Comparison of ENCODE assay signal across 27 mouse cellular contexts in genomic region chr8:94156092-94156491, GRCm38 (mm10). TPM values are rescaled to one million over a fixed set of nuclear protein-coding genes. Genes with fewer than 3 reads are reported as not detected.
DNase-seq lines count a peak whose midpoint lies in the region; ATAC-seq and TF ChIP-seq lines count a peak whose summit lies in the region.
"Had no signal": no experiment of that assay in that cellular context is flagged by ENCODE, and none has a peak within 500 bp of the region (broad histone marks: within the 10 kb centered on the region; RNA-seq: fewer than 3 reads in every experiment).

No protein-coding gene starts in this region.

- no peak for TF ChIP-seq EP300 in stomach, postnatal 0 days (optimal IDR thresholded peaks at IDR 0.05)

- peaks cover 8% of the 10 kb centered on the region; the same call in 1 of the 2 replicates for H3K4me1 ChIP-seq in forebrain, postnatal 0 days (ENCODE audit: insufficient read depth)
- peaks cover 41% of the 10 kb centered on the region for H3K4me1 ChIP-seq in forebrain, embryonic 10.5 days
- peaks cover 34% of the 10 kb centered on the region for H3K4me1 ChIP-seq in heart, embryonic 12.5 days (replicated peaks)
- no peaks in the 10 kb centered on the region for H3K4me1 ChIP-seq in stomach, postnatal 0 days (replicated peaks; ENCODE audit: control insufficient read depth, insufficient read depth)

- WGBS in forebrain, postnatal 0 days, result 32% methylated on average over 4 of the region's 4 CpGs
- 83% methylated on average over 4 of the region's 4 CpGs for WGBS in forebrain, embryonic 10.5 days
- WGBS in heart, embryonic 12.5 days, result 50% methylated on average over 4 of the region's 4 CpGs
- 54% methylated on average over 4 of the region's 4 CpGs for WGBS in stomach, postnatal 0 days

- no peak overlapping the region for H3K4me3 ChIP-seq in forebrain, postnatal 0 days (ENCODE audit: low read depth, low read length)
- no peak overlapping the region for H3K4me3 ChIP-seq in forebrain, embryonic 10.5 days
- H3K4me3 ChIP-seq in heart, embryonic 12.5 days, result no peak overlapping the region
- no peak overlapping the region for H3K4me3 ChIP-seq in stomach, postnatal 0 days (ENCODE audit: low read depth, low read length)
- H3K4me3 ChIP-seq: hindbrain, embryonic 15.5 days; intestine, embryonic 15.5 days had no signal

- DNase-seq in forebrain, postnatal 0 days, result no peak
- no peak for DNase-seq in forebrain, embryonic 10.5 days (ENCODE audit: extremely low spot score, low spot score)
- DNase-seq in heart, postnatal 4 days, result peak; percentile 60
- peak; percentile 20 for DNase-seq in lung, postnatal 10 days
- no peak for DNase-seq in lung, postnatal 25 days (ENCODE audit: low spot score)
- DNase-seq in stomach, postnatal 0 days (ENCODE audit: low spot score), result peak; percentile 71
- no peak for DNase-seq in thymus, postnatal 14 days
- DNase-seq: adrenal gland, postnatal 14 days; cerebellum, adult 9-11 months; gastrocnemius, postnatal 25 days; right cerebral cortex, postnatal 4 days had no signal

- no peaks in the 10 kb centered on the region for H3K9me3 ChIP-seq in forebrain, postnatal 0 days (ENCODE audit: low read length)
- no peaks in the 10 kb centered on the region for H3K9me3 ChIP-seq in forebrain, embryonic 10.5 days
- H3K9me3 ChIP-seq in heart, embryonic 12.5 days (replicated peaks), result no peaks in the 10 kb centered on the region
- H3K9me3 ChIP-seq in stomach, postnatal 0 days (ENCODE audit: control insufficient read depth, low read length), result no peaks in the 10 kb centered on the region
- H3K9me3 ChIP-seq: hindbrain, embryonic 15.5 days; intestine, embryonic 15.5 days had no signal

- no peak for TF ChIP-seq CTCF in forebrain, postnatal 0 days (IDR thresholded peaks at IDR 0.05; ENCODE audit: low read depth)
- TF ChIP-seq CTCF in stomach, postnatal 0 days (IDR thresholded peaks at IDR 0.05; ENCODE audit: low read depth), result no peak

- ATAC-seq in forebrain, postnatal 0 days, result no peak
- no peak for ATAC-seq in heart, embryonic 12.5 days (ENCODE audit: insufficient number of reproducible peaks, low FRiP score)
- peak; percentile 64 for ATAC-seq in stomach, postnatal 0 days (ENCODE audit: low FRiP score, low TSS enrichment)
- ATAC-seq: CD4-positive, CD25-positive, alpha-beta regulatory T cell, adult 4 months; forebrain, embryonic 14.5 days; intestine, embryonic 15.5 days had no signal

- no peak overlapping the region for H3K9ac ChIP-seq in forebrain, postnatal 0 days
- no peak overlapping the region for H3K9ac ChIP-seq in heart, embryonic 12.5 days
- H3K9ac ChIP-seq in stomach, postnatal 0 days (ENCODE audit: low read length), result no peak overlapping the region
- H3K9ac ChIP-seq: hindbrain, embryonic 15.5 days; intestine, embryonic 15.5 days; liver, embryonic 14.5 days had no signal

- peak overlapping the region; percentile 5; the same call in 1 of the 2 replicates for H3K27ac ChIP-seq in forebrain, postnatal 0 days (ENCODE audit: low read depth, low read length)
- no peak overlapping the region for H3K27ac ChIP-seq in forebrain, embryonic 10.5 days
- H3K27ac ChIP-seq in heart, embryonic 12.5 days (ENCODE audit: poor library complexity, severe bottlenecking), result no peak overlapping the region
- no peak overlapping the region for H3K27ac ChIP-seq in stomach, postnatal 0 days (replicated peaks)
- H3K27ac ChIP-seq: hindbrain, embryonic 15.5 days; intestine, embryonic 15.5 days; liver, embryonic 14.5 days; macrophage had no signal

- H3K4me2 ChIP-seq in forebrain, postnatal 0 days (ENCODE audit: low read depth), result no peak overlapping the region
- no peak overlapping the region for H3K4me2 ChIP-seq in heart, embryonic 12.5 days
- H3K4me2 ChIP-seq in stomach, postnatal 0 days (replicated peaks; ENCODE audit: low read depth), result no peak overlapping the region
- H3K4me2 ChIP-seq: hindbrain, embryonic 15.5 days; intestine, embryonic 15.5 days; midbrain, embryonic 11.5 days had no signal

- H3K27me3 ChIP-seq in forebrain, postnatal 0 days (ENCODE audit: insufficient read depth, low read length), result no peaks in the 10 kb centered on the region
- H3K27me3 ChIP-seq in forebrain, embryonic 10.5 days (ENCODE audit: poor library complexity, severe bottlenecking), result peaks cover 36% of the 10 kb centered on the region
- peaks cover 22% of the 10 kb centered on the region for H3K27me3 ChIP-seq in heart, embryonic 12.5 days (replicated peaks)
- no peaks in the 10 kb centered on the region for H3K27me3 ChIP-seq in stomach, postnatal 0 days (ENCODE audit: control insufficient read depth, insufficient read depth, low read length)
- H3K27me3 ChIP-seq: intestine, embryonic 15.5 days had no signal

- no peaks in the 10 kb centered on the region for H3K36me3 ChIP-seq in forebrain, postnatal 0 days (ENCODE audit: insufficient read depth)
- H3K36me3 ChIP-seq in forebrain, embryonic 10.5 days (replicated peaks), result no peaks in the 10 kb centered on the region
- H3K36me3 ChIP-seq in heart, embryonic 12.5 days, result no peaks in the 10 kb centered on the region
- H3K36me3 ChIP-seq in stomach, postnatal 0 days (ENCODE audit: control insufficient read depth, insufficient read depth, low read length), result no peaks in the 10 kb centered on the region
- H3K36me3 ChIP-seq: hindbrain, embryonic 15.5 days; intestine, embryonic 15.5 days had no signal

RNA-seq across cellular contexts. Expression of gene Mt3, which starts 3.7 kb away (rescaled TPM):
- total RNA-seq in forebrain, postnatal 0 days (2014; rRNA removed), result 151 and 445 TPM in 2 replicates
- 316 and 341 TPM in 2 replicates for polyA plus RNA-seq in forebrain, postnatal 0 days (2015; fragmentation: Nextera tagmentation; extraction: Ambion mirVana)
- polyA plus RNA-seq in forebrain, embryonic 10.5 days (2016; fragmentation: Nextera tagmentation; extraction: Ambion mirVana), result 20.7 and 21.5 TPM in 2 replicates
- 10 to 100 TPM; 26.7 to 28.1 TPM for total RNA-seq in heart, postnatal 4 days (2021)
- 24.7 and 25.0 TPM in 2 replicates for polyA plus RNA-seq in heart, embryonic 12.5 days (2016; fragmentation: Nextera tagmentation; extraction: Ambion mirVana)
- 4.1 and 5.3 TPM in 2 replicates for polyA plus RNA-seq in stomach, postnatal 0 days (2015; fragmentation: Nextera tagmentation; extraction: Ambion mirVana)
- polyA plus RNA-seq: CD4-positive, CD25-positive, alpha-beta regulatory T cell, adult 4 months; macrophage had no signal

RNA-seq across cellular contexts. Expression of gene Mt2, which starts 16.4 kb away (rescaled TPM):
- total RNA-seq in forebrain, postnatal 0 days (2014; rRNA removed), result 36.4 and 88.1 TPM in 2 replicates
- 139 and 143 TPM in 2 replicates for polyA plus RNA-seq in forebrain, postnatal 0 days (2015; fragmentation: Nextera tagmentation; extraction: Ambion mirVana)
- 55.1 and 68.7 TPM in 2 replicates for polyA plus RNA-seq in forebrain, embryonic 10.5 days (2016; fragmentation: Nextera tagmentation; extraction: Ambion mirVana)
- total RNA-seq in heart, postnatal 4 days (2021), result 10 to 100 TPM; 35.5 to 37.4 TPM
- polyA plus RNA-seq in heart, embryonic 12.5 days (2016; fragmentation: Nextera tagmentation; extraction: Ambion mirVana), result 23.6 and 39.2 TPM in 2 replicates
- polyA plus RNA-seq in stomach, postnatal 0 days (2015; fragmentation: Nextera tagmentation; extraction: Ambion mirVana), result 570 and 681 TPM in 2 replicates
- polyA plus RNA-seq: CD4-positive, CD25-positive, alpha-beta regulatory T cell, adult 4 months had no signal

RNA-seq across cellular contexts. Expression of gene Mt4, which starts 19.1 kb away (rescaled TPM):
- not detected in 2 replicates for total RNA-seq in forebrain, postnatal 0 days (2014; rRNA removed)
- not detected in 2 replicates for polyA plus RNA-seq in forebrain, postnatal 0 days (2015; fragmentation: Nextera tagmentation; extraction: Ambion mirVana)
- polyA plus RNA-seq in forebrain, embryonic 10.5 days (2016; fragmentation: Nextera tagmentation; extraction: Ambion mirVana), result not detected in 2 replicates
- not detected for total RNA-seq in heart, postnatal 4 days (2021)
- not detected in 2 replicates for polyA plus RNA-seq in heart, embryonic 12.5 days (2016; fragmentation: Nextera tagmentation; extraction: Ambion mirVana)
- polyA plus RNA-seq in stomach, postnatal 0 days (2015; fragmentation: Nextera tagmentation; extraction: Ambion mirVana), result 79.7 and 84.9 TPM in 2 replicates
- total RNA-seq: adrenal gland, postnatal 14 days; gastrocnemius, postnatal 25 days; heart, postnatal 14 days; layer of hippocampus, adult 18-20 months; left cerebral cortex, postnatal 25 days had no signal
- polyA plus RNA-seq: brain, embryonic 14.5 days; CD4-positive, CD25-positive, alpha-beta regulatory T cell, adult 4 months; cortical plate, adult 2 months; embryonic facial prominence, embryonic 11.5 days; forebrain, embryonic 14.5 days; hindbrain, embryonic 15.5 days; limb, embryonic 14.5 days; macrophage; midbrain, embryonic 11.5 days; neural tube, embryonic 11.5 days had no signal

RNA-seq across cellular contexts. Expression of gene Mt1, which starts 22.8 kb away (rescaled TPM):
- total RNA-seq in forebrain, postnatal 0 days (2014; rRNA removed), result 205 and 418 TPM in 2 replicates
- polyA plus RNA-seq in forebrain, postnatal 0 days (2015; fragmentation: Nextera tagmentation; extraction: Ambion mirVana), result 386 and 411 TPM in 2 replicates
- polyA plus RNA-seq in forebrain, embryonic 10.5 days (2016; fragmentation: Nextera tagmentation; extraction: Ambion mirVana), result 204 and 219 TPM in 2 replicates
- total RNA-seq in heart, postnatal 4 days (2021), result 100 to 1,000 TPM; 168 to 174 TPM
- polyA plus RNA-seq in heart, embryonic 12.5 days (2016; fragmentation: Nextera tagmentation; extraction: Ambion mirVana), result 129 and 209 TPM in 2 replicates
- polyA plus RNA-seq in stomach, postnatal 0 days (2015; fragmentation: Nextera tagmentation; extraction: Ambion mirVana), result 1,909 and 2,218 TPM in 2 replicates

RNA-seq across cellular contexts. Expression of gene Bbs2, which starts 57.4 kb away (rescaled TPM):
- total RNA-seq in forebrain, postnatal 0 days (2014; rRNA removed), result 21.1 and 22.6 TPM in 2 replicates
- polyA plus RNA-seq in forebrain, postnatal 0 days (2015; fragmentation: Nextera tagmentation; extraction: Ambion mirVana), result 8.9 and 14.9 TPM in 2 replicates
- polyA plus RNA-seq in forebrain, embryonic 10.5 days (2016; fragmentation: Nextera tagmentation; extraction: Ambion mirVana), result 18.3 and 19.7 TPM in 2 replicates
- total RNA-seq in heart, postnatal 4 days (2021), result 1 to 10 TPM; 6.7 to 7.1 TPM
- 6.8 and 9.9 TPM in 2 replicates for polyA plus RNA-seq in heart, embryonic 12.5 days (2016; fragmentation: Nextera tagmentation; extraction: Ambion mirVana)
- 5.9 and 6.9 TPM in 2 replicates for polyA plus RNA-seq in stomach, postnatal 0 days (2015; fragmentation: Nextera tagmentation; extraction: Ambion mirVana)

Comparison
In these comparisons a context has a peak if more than half of its experiments do, and no peak if none do; other contexts are left out.
1. DNase-seq: peak in heart, postnatal 4 days (single experiment), lung, postnatal 10 days (single experiment) and stomach, postnatal 0 days (single experiment); none in forebrain, postnatal 0 days (single experiment), forebrain, embryonic 10.5 days (single experiment), lung, postnatal 25 days (single experiment) and thymus, postnatal 14 days (single experiment).
2. RNA of gene Mt3, which starts 3.7 kb away (polyA plus RNA-seq): 316 to 341 TPM in forebrain, postnatal 0 days; 24.7 to 25.0 TPM in heart, embryonic 12.5 days, 20.7 to 21.5 TPM in forebrain, embryonic 10.5 days and 4.1 to 5.3 TPM in stomach, postnatal 0 days; every median in the first group is over 10 times any median in the second.
3. RNA of gene Mt4, which starts 19.1 kb away (polyA plus RNA-seq): 79.7 to 84.9 TPM in stomach, postnatal 0 days; not detected in forebrain, postnatal 0 days, not detected in forebrain, embryonic 10.5 days and not detected in heart, embryonic 12.5 days; every median in the first group is over 10 times any median in the second.